Mouse (Mus musculus) limb, embryonic 11.5 days (tissue): ENCODE measurements at regions not wholly inside any gene's neighbourhood (a gene's known extent, or its start where the extent isn't known, plus 50 kb on each side); places are given as distances from the start of the nearest gene placed in this dataset.

Experiments used
- ATAC-seq: fragments of 200-750 bp; cut with Nextera tagmentation; 2 replicates; pipeline ENCODE4 v1.8.0; 2017; ENCODE audit warnings: low read depth; ENCODE audit not compliant: insufficient number of reproducible peaks, low FRiP score, low TSS enrichment
- DNase-seq: peaks from one replicate; pipeline ENCODE4 v3.0.0-alpha.2; 2015; ENCODE audit warnings: low spot score
- H3K27ac ChIP-seq: fragments of 300-500 bp; sonication (generic); replicated peaks from 2 replicates; pipeline ENCODE4 v1.5.1; 2014; ENCODE audit warnings: low read depth, mild to moderate bottlenecking, low read length
- H3K27me3 ChIP-seq: fragments of 300-500 bp; sonication (generic); 2 replicates; pipeline ENCODE4 v1.6.1; 2014; ENCODE audit warnings: mild to moderate bottlenecking, low read length, mixed read lengths; ENCODE audit not compliant: control insufficient read depth, insufficient read depth
- H3K36me3 ChIP-seq: fragments of 300-500 bp; sonication (generic); 2 replicates; pipeline ENCODE4 v1.6.1; 2014; ENCODE audit warnings: mild to moderate bottlenecking, low read length, moderate library complexity, mixed read lengths; ENCODE audit not compliant: control insufficient read depth, insufficient read depth
- H3K4me1 ChIP-seq: fragments of 300-500 bp; sonication (generic); 2 replicates; pipeline ENCODE4 v1.6.1; 2014; ENCODE audit warnings: low read length, mixed read lengths; ENCODE audit not compliant: control insufficient read depth, insufficient read depth
- H3K4me2 ChIP-seq: fragments of 300-500 bp; sonication (generic); 2 replicates; pipeline ENCODE4 v1.6.1; 2014; ENCODE audit warnings: low read depth, mild to moderate bottlenecking, moderate library complexity; ENCODE audit not compliant: severe bottlenecking
- H3K4me3 ChIP-seq: fragments of 300-500 bp; sonication (generic); 2 replicates; pipeline ENCODE4 v1.5.1; 2014; ENCODE audit warnings: low read depth, low read length
- H3K9ac ChIP-seq: fragments of 300-500 bp; sonication (generic); 2 replicates; pipeline ENCODE4 v1.6.1; 2014; ENCODE audit warnings: mild to moderate bottlenecking, low read length
- H3K9me3 ChIP-seq: fragments of 300-500 bp; sonication (generic); 2 replicates; pipeline ENCODE4 v1.6.1; 2016; ENCODE audit warnings: low read length; ENCODE audit not compliant: control insufficient read depth
- WGBS: fragments of 180-500 bp; shearing (Covaris S2); extraction: QIAGEN DNeasy Blood & Tissue Kit; methylation state at CpG from one replicate; pipeline ENCODE4 v1.1.7; 2014; 5-methylcytosine and 5-hydroxymethylcytosine counted together

DNA sequence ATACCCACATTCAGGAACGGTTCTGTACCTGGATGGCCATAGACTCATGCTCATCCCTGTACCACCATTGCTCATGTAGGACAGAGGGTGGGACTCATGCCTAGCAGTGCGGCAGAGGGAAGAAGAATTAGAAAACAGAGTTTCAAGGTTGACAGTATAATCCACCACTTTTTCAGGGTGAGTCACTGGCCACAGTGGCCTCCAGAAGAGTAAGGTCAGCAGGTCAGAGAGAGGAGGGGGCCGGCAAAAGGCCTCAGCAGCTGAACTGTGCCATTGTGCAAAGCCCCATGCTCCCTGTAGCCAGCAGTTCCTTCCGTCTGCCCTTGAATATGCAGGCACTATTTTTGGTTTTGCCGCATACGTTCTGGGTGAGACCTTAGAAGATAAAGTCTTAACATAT is 78.1 kb upstream of the Grik1 start:
- H3K4me1 ChIP-seq: no peaks in the 10 kb centered on the region
- H3K4me2 ChIP-seq: no peak overlapping the region
- DNase-seq (no peak), ATAC-seq (no peak)
- no peak overlapping the region for H3K27ac ChIP-seq
- 82% methylated on average over 6 of the region's 6 CpGs for WGBS
- H3K4me3 ChIP-seq: no peak overlapping the region
- H3K9me3 ChIP-seq: no peaks in the 10 kb centered on the region
- H3K9ac ChIP-seq: no peak overlapping the region
- no peaks in the 10 kb centered on the region for H3K36me3 ChIP-seq
- no peaks in the 10 kb centered on the region for H3K27me3 ChIP-seq

- Histone ChIP-seq H3K4me3 (no peak overlapping the region), H3K4me2 (no peak overlapping the region), H3K27me3 (no peaks in the 10 kb centered on the region), H3K9ac (no peak overlapping the region), H3K36me3 (no peaks in the 10 kb centered on the region), H3K27ac (no peak overlapping the region), H3K9me3 (no peaks in the 10 kb centered on the region), H3K4me1 (no peaks in the 10 kb centered on the region)
- no peak for ATAC-seq
- DNase-seq: no peak
- WGBS: 87% methylated on average over 1 of the region's 1 CpGs
These were observed 77.1 kb upstream of the Grik1 start for GRCm38 (mm10) chr16:88367162-88367561.

DNA sequence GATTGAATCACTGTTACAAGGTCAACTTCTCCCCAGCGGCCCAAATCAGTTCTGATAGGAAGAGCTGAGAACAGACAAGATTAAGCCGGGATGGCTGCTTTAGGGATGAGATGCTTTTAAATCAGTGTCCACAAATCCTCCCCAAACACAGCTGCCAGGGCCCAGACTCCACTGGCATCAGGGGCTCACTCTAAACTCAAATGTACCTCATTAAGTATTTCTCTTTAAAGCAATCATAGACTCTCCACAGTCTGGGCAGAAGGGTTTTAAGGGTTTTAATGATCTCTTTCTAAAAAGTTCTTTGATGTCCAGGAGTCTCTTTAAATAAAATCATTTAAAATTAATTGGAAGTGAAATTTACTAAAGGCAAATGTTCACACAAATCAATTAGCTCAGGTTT is 70.0 kb upstream of the Grik1 start:
- H3K4me1 ChIP-seq: no peaks in the 10 kb centered on the region
- H3K4me3 ChIP-seq: no peak overlapping the region
- H3K36me3 ChIP-seq: no peaks in the 10 kb centered on the region
- no peaks in the 10 kb centered on the region for H3K9me3 ChIP-seq
- ATAC-seq (no peak), DNase-seq (no peak)
- no peaks in the 10 kb centered on the region for H3K27me3 ChIP-seq
- no peak overlapping the region for H3K27ac ChIP-seq
- 31% methylated on average over 2 of the region's 2 CpGs for WGBS
- no peak overlapping the region for H3K4me2 ChIP-seq
- no peak overlapping the region for H3K9ac ChIP-seq
